Mouse (Mus musculus) liver, adult 2 months (tissue): ENCODE data around the gene Slc16a4.

Source experiments
- CTCF ChIP-seq: fragments of 200-500 bp; IDR thresholded peaks from 2 replicates; pipeline ENCODE4 v1.5.1; 2011; ENCODE audit warnings: low read depth, low read length, control low read depth
- POLR2A ChIP-seq: fragments of 200-500 bp; IDR thresholded peaks from 2 replicates; pipeline ENCODE4 v1.6.1; 2011; ENCODE audit warnings: low read length, control low read depth; ENCODE audit not compliant: insufficient read depth; ENCODE audit errors: extremely low read depth

GRCm38 (mm10) chr3:107272433-107272832, 18.6 kb upstream of the Slc16a4 start:
- TF ChIP-seq POLR2A (no peak), CTCF (no peak)
